Mouse (Mus musculus) lung, postnatal 0 days (tissue): ENCODE measurements around the gene Mgat5. TPM values are rescaled to one million over a fixed set of nuclear protein-coding genes. Genes with fewer than 3 reads are reported as not detected.

Experiments used
- ATAC-seq: fragments of 200-750 bp; cut with Nextera tagmentation; 2 replicates; pipeline ENCODE4 v1.8.0; 2017; ENCODE audit warnings: moderate library complexity
- DNase-seq: peaks from one replicate; pipeline ENCODE4 v3.0.0-alpha.2; 2016; ENCODE audit warnings: low spot score
- H3K27ac ChIP-seq: fragments of 300-500 bp; sonication (generic); 2 replicates; pipeline ENCODE4 v1.5.1; 2014; ENCODE audit warnings: antibody characterized with exemption, mild to moderate bottlenecking, low read length, mixed read lengths
- H3K27me3 ChIP-seq: fragments of 300-500 bp; sonication (generic); replicated peaks from 2 replicates; pipeline ENCODE4 v1.6.1; 2014; ENCODE audit warnings: low read length, mixed read lengths; ENCODE audit not compliant: insufficient read depth
- H3K36me3 ChIP-seq: fragments of 300-500 bp; sonication (generic); 2 replicates; pipeline ENCODE4 v1.6.1; 2014; ENCODE audit warnings: low read length, mixed read lengths; ENCODE audit not compliant: insufficient read depth
- H3K4me1 ChIP-seq: fragments of 300-500 bp; sonication (generic); 2 replicates; pipeline ENCODE4 v1.6.1; 2014; ENCODE audit warnings: antibody characterized with exemption, low read depth, low read length, mixed read lengths; ENCODE audit not compliant: insufficient read depth
- H3K4me2 ChIP-seq: fragments of 300-500 bp; sonication (generic); replicated peaks from 2 replicates; pipeline ENCODE4 v1.6.1; 2014; ENCODE audit warnings: low read depth, mild to moderate bottlenecking, low read length, moderate library complexity, mixed read lengths
- H3K4me3 ChIP-seq: fragments of 300-500 bp; sonication (generic); 2 replicates; pipeline ENCODE4 v1.5.1; 2014; ENCODE audit warnings: low read depth, low read length
- H3K9ac ChIP-seq: fragments of 300-500 bp; sonication (generic); replicated peaks from 2 replicates; pipeline ENCODE4 v1.6.1; 2014; ENCODE audit warnings: low read depth, mild to moderate bottlenecking
- H3K9me3 ChIP-seq: fragments of 300-500 bp; sonication (generic); 2 replicates; pipeline ENCODE4 v1.6.1; 2016; ENCODE audit warnings: low read length, mixed read lengths
- CTCF ChIP-seq: IDR thresholded peaks from 2 replicates; pipeline ENCODE4 v1.5.1; 2016; ENCODE audit warnings: antibody characterized with exemption, mild to moderate bottlenecking
- EP300 ChIP-seq: IDR thresholded peaks from 2 replicates; pipeline ENCODE4 v1.6.1; 2016; ENCODE audit warnings: antibody characterized with exemption, mild to moderate bottlenecking, control low read depth
- WGBS: fragments of 180-500 bp; shearing (Covaris S2); extraction: QIAGEN DNeasy Blood & Tissue Kit; methylation state at CpG from one replicate; pipeline ENCODE4 v1.1.7; 2014; 5-methylcytosine and 5-hydroxymethylcytosine counted together
- polyA plus RNA-seq: library from polyadenylated mRNA; unstranded; fragments of >200 nt; fragmentation: Nextera tagmentation; extraction: Ambion mirVana; gene quantifications from 2 replicates; pipeline ENCODE4 v1.2.1, GENCODE M21; 2015

The Mgat5 gene
- polyA plus RNA-seq, 1 experiment from 2014 or later: 3.5 TPM

- WGBS: 92% methylated on average over 6 of the region's 6 CpGs
- TF ChIP-seq EP300 (no peak), CTCF (no peak)
Measured at GRCm38 (mm10) chr1:127453397-127453796, 248.6 kb downstream of the Mgat5 start.

GRCm38 (mm10) chr1:127459015-127459451, 254.2 kb downstream of the Mgat5 start:
- Histone ChIP-seq H3K27me3 (no peaks in the 10 kb centered on the region), H3K9ac (no peak overlapping the region), H3K4me2 (no peak overlapping the region), H3K4me3 (no peak overlapping the region), H3K36me3 (no peaks in the 10 kb centered on the region; the same call in 1 of the 2 replicates), H3K4me1 (no peaks in the 10 kb centered on the region), H3K9me3 (no peaks in the 10 kb centered on the region), H3K27ac (no peak overlapping the region)
- peak; percentile 77 for DNase-seq
- TF ChIP-seq CTCF: peak; percentile 93
- no peak for TF ChIP-seq EP300
- 11% methylated on average over 6 of the region's 6 CpGs for WGBS
- ATAC-seq: peak; percentile 25; the same call in 1 of the 2 replicates

More at GRCm38 (mm10) chr1:127453397-127453796, 248.6 kb downstream of the Mgat5 start:
- H3K9me3 ChIP-seq: no peaks in the 10 kb centered on the region
- H3K27ac ChIP-seq: no peak overlapping the region
- H3K4me1 ChIP-seq: no peaks in the 10 kb centered on the region
- H3K27me3 ChIP-seq: no peaks in the 10 kb centered on the region
- DNase-seq (no peak), ATAC-seq (no peak)
- no peak overlapping the region for H3K4me3 ChIP-seq
- H3K9ac ChIP-seq: no peak overlapping the region
- H3K4me2 ChIP-seq: no peak overlapping the region
- no peaks in the 10 kb centered on the region for H3K36me3 ChIP-seq

GRCm38 (mm10) chr1:127459576-127459975, 254.8 kb downstream of the Mgat5 start:
- ATAC-seq (no peak), DNase-seq (no peak)
- no peak overlapping the region for H3K4me3 ChIP-seq
- no peaks in the 10 kb centered on the region for H3K4me1 ChIP-seq
- no peaks in the 10 kb centered on the region for H3K27me3 ChIP-seq
- H3K9ac ChIP-seq: no peak overlapping the region
- H3K4me2 ChIP-seq: no peak overlapping the region
- WGBS: 89% methylated on average over 7 of the region's 7 CpGs
- no peak for TF ChIP-seq EP300
- no peak for TF ChIP-seq CTCF
- H3K36me3 ChIP-seq: no peaks in the 10 kb centered on the region; the same call in 1 of the 2 replicates
- no peak overlapping the region for H3K27ac ChIP-seq
- H3K9me3 ChIP-seq: no peaks in the 10 kb centered on the region

GRCm38 (mm10) chr1:127461017-127461416, 256.2 kb downstream of the Mgat5 start:
- no peak overlapping the region for H3K27ac ChIP-seq
- 80% methylated on average over 9 of the region's 9 CpGs for WGBS
- H3K9me3 ChIP-seq: no peaks in the 10 kb centered on the region
- no peak overlapping the region for H3K9ac ChIP-seq
- TF ChIP-seq EP300 (no peak), CTCF (no peak)
- H3K4me2 ChIP-seq: no peak overlapping the region
- no peak overlapping the region for H3K4me3 ChIP-seq
- no peaks in the 10 kb centered on the region for H3K27me3 ChIP-seq
- no peaks in the 10 kb centered on the region for H3K4me1 ChIP-seq
- no peak for ATAC-seq
- no peak for DNase-seq
- no peaks in the 10 kb centered on the region; the same call in 1 of the 2 replicates for H3K36me3 ChIP-seq

- TF ChIP-seq CTCF: no peak
- no peak for TF ChIP-seq EP300
- no peaks in the 10 kb centered on the region for H3K27me3 ChIP-seq
- H3K36me3 ChIP-seq: no peaks in the 10 kb centered on the region; the same call in 1 of the 2 replicates
- no peak overlapping the region for H3K4me2 ChIP-seq
- no peak overlapping the region for H3K4me3 ChIP-seq
- H3K27ac ChIP-seq: no peak overlapping the region
- ATAC-seq (no peak), DNase-seq (no peak)
- 71% methylated on average over 6 of the region's 6 CpGs for WGBS
- H3K9ac ChIP-seq: no peak overlapping the region
- H3K9me3 ChIP-seq: no peaks in the 10 kb centered on the region
- no peaks in the 10 kb centered on the region for H3K4me1 ChIP-seq
Measured at GRCm38 (mm10) chr1:127464041-127464440, 259.2 kb downstream of the Mgat5 start.

- 54% methylated on average over 6 of the region's 6 CpGs for WGBS
Measured at GRCm38 (mm10) chr1:127465292-127465691, 260.5 kb downstream of the Mgat5 start.

GRCm38 (mm10) chr1:127467238-127467637, 262.4 kb downstream of the Mgat5 start:
- Histone ChIP-seq H3K36me3 (no peaks in the 10 kb centered on the region), H3K9me3 (no peaks in the 10 kb centered on the region), H3K27me3 (no peaks in the 10 kb centered on the region), H3K27ac (no peak overlapping the region), H3K9ac (no peak overlapping the region), H3K4me2 (no peak overlapping the region), H3K4me1 (no peaks in the 10 kb centered on the region), H3K4me3 (no peak overlapping the region)
- no peak for TF ChIP-seq CTCF
- TF ChIP-seq EP300: no peak
- no peak for DNase-seq
- no peak for ATAC-seq
- WGBS: 97% methylated on average over 5 of the region's 5 CpGs

More at GRCm38 (mm10) chr1:127465292-127465691, 260.5 kb downstream of the Mgat5 start:
- DNase-seq (no peak), ATAC-seq (no peak)
- Histone ChIP-seq H3K27ac (no peak overlapping the region), H3K4me3 (no peak overlapping the region), H3K36me3 (no peaks in the 10 kb centered on the region), H3K9ac (no peak overlapping the region), H3K4me1 (no peaks in the 10 kb centered on the region), H3K27me3 (no peaks in the 10 kb centered on the region), H3K4me2 (no peak overlapping the region), H3K9me3 (no peaks in the 10 kb centered on the region)
- TF ChIP-seq EP300: no peak
